Mouse (Mus musculus) gastrocnemius, postnatal 14 days (tissue): ENCODE results near the gene Abr. TPM values are rescaled to one million over a fixed set of nuclear protein-coding genes. Genes with fewer than 3 reads are reported as not detected.

ENCODE experiments used
- DNase-seq: peaks from one replicate; pipeline ENCODE4 v3.0.0; 2021; ENCODE audit warnings: mixed read lengths
- intact Hi-C: fragments of 180-260 bp; cut with DNase I; formaldehyde crosslinking; loops from one replicate; pipeline ENCODE4 v1.15.1; 2025; ENCODE audit warnings: low total_unique reads
- total RNA-seq, 2 experiments: library from RNA; stranded (reverse); gene quantifications; 2 replicates each; pipeline ENCODE4 v1.2.3; 2021

Abr gene
- total RNA-seq, 2 experiments from 2014 or later, result 15.4 to 18.2 TPM

GRCm38 (mm10) chr11:76372120-76372519 lies 250.0 kb downstream of the Abr start:
- no peak for DNase-seq
- intact Hi-C loops, result no loop called here

- intact Hi-C loops, result no loop called here
- DNase-seq, result no peak
Measured at GRCm38 (mm10) chr11:76370491-76370890, 251.6 kb downstream of the Abr start.

Other genes starting within 250 kb of the Abr start
- gene Nxn, start 223.2 kb downstream of the Abr start, total RNA-seq, result 10 to 100 TPM; 28.7 to 28.8 TPM
- gene Timm22, start 215.4 kb downstream of the Abr start, total RNA-seq, result 10 to 100 TPM; 38.6 to 46.2 TPM
- not detected for gene Bhlha9, start 50.2 kb upstream of the Abr start, total RNA-seq
- gene Trarg1, start 57.5 kb upstream of the Abr start, total RNA-seq, result 1 to 10 TPM; 1.4 TPM
- gene Gosr1, start 141.3 kb upstream of the Abr start, total RNA-seq, result 10 to 100 TPM; 20.1 to 21.8 TPM
- 10 to 100 TPM; 39.4 to 50.8 TPM for gene Cpd, start 224.7 kb upstream of the Abr start, total RNA-seq